Mouse (Mus musculus): ENCODE data around the gene Hes2.

Gene Hes2

DNA sequence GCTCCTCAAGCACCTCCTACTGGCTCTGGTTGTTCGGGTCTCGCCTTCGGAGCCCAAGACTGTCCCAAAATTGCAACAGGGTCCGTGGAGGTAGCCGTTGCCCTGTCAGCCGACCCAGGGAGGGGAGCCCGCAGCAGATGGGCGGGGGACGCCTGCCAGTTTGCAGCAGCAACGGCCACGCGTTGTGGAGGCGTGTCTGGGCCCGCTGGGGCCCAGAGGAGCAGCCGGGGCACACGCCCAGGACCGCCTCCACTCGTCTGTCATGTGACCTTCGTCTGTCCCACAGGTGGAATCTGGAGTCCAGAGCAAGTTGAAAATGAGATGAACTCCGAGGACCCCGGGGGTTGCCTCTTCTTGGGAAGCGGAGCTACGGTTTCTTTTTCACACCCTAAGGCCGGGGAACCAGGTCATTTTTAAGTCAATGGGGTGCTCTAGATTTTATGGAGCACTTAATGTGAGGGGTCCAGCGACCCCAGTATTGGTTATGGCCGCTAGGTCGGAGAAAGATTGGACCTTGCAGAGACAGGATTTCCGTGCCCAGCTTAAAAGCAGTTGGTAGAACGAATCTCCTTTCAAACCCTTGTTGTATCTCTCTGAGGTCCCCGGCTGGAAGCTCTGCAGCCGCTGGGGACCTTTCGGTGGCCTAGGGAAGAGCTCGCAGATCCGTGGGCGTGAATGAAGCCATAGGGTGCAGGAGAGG, at the start of gene Hes2:
Gene Hes2 (plus strand): TSS at position 283 of the 700 bp plus-strand sequence.
- no peak for DNase-seq

DNA sequence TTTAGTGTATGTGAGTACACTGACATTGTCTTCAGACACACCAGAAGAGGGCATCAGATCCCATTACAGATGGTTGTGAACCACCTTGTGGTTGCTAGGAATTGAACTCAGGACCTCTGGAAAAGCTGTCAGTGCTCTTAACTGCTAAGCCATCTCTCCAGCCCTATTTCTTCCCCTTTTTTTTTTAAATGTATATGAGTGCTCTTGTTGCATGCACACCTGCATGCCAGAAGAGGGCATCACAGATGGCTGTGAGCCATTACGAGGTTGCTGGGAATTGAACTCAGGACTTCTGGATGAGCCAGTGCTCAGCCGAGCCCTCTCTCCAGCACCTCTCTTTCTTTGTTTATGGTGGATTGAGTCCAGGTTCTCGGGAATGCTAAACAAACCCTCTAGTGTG, 49.2 kb upstream of the Hes2 start:
- DNase-seq: no peak

DNA sequence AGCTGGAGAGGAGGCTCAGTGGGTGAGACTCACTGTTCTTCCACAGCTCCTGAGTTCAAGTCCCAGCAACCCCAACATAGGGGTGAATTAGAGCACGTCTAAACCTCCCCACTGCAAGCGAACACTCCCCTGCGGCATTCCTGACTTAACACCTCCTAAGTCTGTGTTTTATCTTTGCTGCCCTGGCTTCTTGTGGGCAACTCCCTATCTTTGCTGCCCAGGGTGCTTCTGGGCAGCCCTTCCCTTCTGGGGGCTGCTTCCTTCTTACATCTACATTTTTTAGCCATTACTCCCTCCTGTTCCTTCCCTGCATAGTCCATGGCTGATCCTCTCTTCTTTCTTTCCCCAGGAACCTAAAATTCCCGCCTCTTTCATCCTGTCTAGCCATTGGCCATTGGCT, 48.0 kb upstream of the Hes2 start:
- DNase-seq: no peak

- no peak for DNase-seq
Observed at GRCm38 (mm10) chr4:152112329-152112728, 46.3 kb upstream of the Hes2 start.

GRCm38 (mm10) chr4:152114080-152114479, 44.6 kb upstream of the Hes2 start:
- no peak for DNase-seq

DNA sequence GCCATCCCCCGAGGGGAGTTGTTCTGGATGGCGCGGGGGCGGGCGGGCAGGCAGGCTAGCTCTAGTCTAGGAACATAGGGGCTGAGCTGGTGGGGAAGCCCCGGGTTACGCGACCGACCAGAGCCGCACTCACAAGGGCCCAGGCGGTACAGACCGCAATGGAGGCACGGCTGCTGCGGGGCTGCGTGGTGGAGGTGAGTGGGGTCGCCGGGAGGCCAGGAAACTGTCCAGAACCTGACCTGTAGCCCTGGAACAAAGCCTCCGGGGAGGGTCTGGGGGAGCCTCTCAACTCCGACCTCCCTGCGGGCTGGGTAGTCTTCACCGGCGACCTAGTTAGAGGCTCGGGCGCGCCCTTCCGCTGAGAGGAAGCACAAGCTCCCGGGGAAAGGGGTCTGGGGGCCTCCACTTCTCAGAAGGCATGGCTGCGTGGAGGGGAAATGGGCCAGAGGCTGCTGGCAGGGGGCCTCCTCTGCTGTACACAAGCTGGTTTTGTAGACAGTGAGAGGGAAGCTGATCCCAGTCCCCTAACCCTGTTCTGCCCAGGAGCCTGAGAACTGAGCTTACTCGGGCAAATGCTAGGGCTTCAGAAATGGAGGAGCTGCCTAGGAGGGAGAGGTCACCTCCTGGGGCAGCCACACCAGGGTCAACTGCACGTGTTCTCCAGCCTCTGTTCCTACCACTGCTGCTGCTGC, 42.6 kb upstream of the Hes2 start, which contains the start of gene Tnfrsf25:
Gene Tnfrsf25 (plus strand): TSS at position 14 of the 692 bp plus-strand sequence.
- no peak for DNase-seq

- DNase-seq: no peak
Observed at GRCm38 (mm10) chr4:152117538-152117937, 41.1 kb upstream of the Hes2 start.

GRCm38 (mm10) chr4:152119396-152120292, 39.0 kb upstream of the Hes2 start:
- peak; percentile 66 for DNase-seq

DNA sequence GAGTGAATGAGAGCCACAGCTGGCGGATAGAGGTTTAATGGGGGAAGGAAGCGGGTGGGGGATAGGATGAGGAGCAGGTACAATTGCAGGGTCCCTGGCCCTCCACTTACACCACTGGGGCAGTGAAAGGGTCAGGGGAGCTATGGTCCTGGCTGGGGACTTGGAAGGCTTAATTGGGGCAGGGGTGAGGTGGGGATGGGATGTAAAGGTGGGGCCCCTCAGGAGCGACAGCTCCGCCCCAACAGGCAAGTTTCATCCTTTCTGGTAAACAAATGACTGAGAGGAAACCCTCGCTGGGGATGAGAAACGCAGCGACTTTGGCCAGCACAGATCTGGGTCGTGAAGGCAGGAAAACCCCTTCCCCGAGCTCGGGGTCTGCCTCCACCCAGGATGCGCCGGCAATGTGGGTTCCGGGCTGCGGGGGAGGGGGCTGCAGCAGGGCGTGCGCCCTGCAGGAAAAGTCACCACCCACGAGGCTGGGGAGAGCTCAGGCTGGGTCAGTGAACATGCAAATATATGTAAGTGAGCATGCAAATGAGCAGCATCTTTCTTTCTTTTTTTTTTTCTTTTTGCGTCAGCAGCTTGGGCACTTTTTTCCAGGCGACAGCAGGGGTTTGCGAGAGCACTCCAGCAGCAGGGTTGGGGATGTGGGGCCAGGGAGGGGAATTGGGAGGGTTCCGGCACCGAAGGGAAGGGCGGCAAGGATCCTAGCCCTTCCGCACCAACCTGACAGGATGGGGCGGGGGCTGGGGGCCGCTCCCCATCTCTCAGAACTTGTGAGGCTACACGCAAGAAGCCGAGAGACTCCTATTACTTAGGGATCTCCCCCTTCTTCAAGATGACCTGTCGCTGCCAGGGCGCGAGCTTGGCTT, 38.1 kb upstream of the Hes2 start:
- no peak for DNase-seq

DNA sequence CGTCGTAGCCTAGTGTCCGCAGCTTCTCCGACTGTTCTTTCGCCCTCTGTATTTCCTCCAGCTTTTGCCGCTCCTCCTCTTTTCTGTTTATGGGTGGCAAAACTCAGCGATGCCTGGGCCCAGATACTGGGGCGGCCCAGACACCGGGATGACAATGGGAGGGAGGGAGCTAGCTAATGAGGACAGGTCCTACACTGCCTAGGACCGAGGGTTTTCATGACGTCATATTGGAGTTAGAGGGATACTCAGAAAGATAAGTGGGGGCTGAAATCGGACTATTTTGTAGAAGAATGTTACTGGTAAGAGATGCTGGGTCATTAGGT, 37.5 kb upstream of the Hes2 start:
- no peak for DNase-seq

DNA sequence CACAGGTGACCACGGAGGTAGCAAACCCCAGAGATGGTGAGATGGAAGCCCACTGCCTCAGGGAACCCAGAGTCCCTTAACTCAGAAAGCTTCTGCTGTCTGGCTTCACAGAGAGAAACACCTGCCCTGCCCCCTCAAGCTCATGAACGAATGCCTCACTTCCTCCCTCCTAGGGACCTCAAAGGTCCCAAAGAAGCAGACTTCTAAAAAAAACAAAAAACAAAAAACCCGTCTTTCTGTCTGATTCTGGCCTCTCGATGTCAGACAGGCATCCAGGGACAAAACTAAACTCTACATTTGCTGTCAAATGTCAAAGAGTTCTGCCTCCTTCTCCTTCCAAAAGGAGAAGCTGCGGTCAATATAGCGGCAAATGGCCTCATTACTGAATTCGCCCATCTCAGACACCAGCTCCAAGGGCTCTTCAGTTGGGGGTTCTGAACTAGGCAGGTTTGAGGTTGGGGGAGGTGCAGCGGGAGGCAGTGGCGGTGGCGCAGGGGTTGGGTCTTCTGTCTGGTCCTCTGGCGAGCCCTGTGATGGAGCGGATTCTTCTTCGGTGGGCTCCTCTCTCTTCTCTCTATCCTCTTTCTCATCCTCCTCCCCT, 34.2 kb upstream of the Hes2 start:
- no peak for DNase-seq

DNA sequence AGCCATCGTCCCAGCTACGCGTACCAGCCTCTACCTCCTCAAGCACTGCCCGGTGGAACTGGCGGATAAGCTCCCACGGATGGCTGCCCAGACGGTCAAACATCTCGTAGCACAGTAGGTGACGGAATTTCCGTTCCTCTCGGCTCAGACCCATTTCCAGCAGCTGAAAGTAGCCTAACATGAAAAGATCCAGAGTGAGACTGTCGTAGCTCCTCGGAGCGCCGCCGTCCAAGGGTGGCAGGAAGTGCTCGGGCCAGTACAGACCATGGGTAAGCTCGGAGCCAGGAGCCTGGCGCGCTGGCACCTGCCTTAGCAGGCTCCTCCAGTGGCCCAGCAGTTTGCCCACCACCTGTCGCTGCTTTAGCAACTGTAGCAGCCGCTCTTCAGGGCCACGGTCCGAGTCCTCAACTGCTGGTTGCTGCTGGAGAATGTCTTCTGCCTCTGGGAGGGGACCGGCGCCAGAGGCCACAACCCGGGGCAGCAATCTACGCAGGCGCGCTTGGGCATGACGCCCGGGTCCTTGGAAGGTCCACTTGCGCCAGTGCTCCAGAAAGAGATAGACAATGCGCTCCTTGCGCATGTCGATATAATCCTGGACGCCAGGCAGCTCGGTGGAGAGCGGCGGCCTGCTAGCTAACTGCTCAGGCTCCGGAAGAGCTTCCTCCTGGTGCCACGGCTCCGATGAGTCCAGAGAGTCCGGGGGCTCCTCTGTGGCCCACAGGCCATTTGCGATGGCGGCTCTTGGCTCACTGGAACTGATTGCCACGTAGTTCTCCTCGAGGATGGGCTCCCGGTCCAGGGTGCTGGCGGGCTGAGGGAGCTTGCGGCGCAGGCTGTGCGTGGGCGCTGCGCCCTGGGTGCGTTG, 33.3 kb upstream of the Hes2 start:
- no peak for DNase-seq

DNA sequence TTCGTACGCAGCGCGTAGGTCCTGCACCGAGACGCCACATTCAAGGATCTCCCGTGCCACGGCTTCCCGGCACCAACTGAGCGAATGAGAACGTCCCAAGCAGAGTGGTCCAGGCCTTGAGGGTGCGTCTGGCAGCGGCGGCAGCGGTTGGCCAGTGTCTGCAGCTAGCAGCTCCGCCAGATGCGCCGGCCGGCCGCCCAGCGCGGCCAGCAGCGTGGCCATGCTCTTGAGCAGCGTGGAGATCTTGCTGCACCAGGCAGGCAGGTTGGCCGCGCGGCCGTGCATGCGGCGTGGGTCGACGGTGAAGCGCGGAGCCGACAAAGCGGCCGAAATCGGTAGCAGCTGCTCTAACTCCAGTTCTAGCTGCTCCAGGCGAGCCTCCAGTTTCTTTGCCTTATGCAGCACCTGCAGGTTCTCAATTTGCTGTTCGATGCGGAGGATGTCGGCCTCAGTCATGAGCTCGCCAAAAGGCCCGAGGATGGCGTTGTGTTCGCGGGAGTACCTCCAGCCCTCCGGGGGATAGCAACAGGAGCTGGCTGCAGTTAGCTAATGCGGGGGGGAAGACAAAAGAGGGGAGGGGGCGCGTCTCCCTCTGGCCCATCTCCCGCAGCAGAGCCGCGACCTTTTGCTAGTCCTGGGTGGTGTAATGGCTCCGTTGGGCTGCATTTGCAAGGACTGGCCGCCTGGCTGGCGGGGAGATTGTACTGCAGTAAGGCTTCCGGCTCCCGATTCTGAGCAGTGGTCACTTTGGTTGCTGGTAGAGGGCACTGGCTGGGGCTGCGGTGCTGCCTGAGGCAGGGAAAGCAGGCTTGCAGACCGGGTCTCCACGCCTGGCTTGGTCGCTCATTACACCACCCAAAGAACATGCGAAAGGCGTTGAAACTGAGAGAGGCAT, 32.4 kb upstream of the Hes2 start:
- DNase-seq: no peak

DNA sequence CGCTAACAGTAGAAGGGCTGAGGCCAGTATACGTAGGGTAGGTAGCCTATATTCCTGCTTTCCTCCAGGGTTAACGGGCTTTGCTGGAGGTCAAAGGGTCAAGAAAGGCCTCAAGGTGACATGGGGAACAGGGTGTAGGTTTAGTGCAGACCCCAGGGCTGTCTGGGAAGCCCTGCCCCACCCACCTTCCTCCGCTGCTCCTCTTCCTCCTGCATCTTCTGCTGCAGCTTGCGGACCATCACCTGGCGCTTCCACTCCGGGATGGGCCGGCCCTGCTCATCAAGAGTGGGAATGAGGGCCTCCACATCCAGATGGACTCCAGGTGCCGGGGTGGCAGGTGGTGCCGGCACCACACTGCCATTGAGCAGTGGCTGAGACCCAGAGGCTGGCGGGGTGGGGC, 30.8 kb upstream of the Hes2 start:
- DNase-seq: no peak

DNA sequence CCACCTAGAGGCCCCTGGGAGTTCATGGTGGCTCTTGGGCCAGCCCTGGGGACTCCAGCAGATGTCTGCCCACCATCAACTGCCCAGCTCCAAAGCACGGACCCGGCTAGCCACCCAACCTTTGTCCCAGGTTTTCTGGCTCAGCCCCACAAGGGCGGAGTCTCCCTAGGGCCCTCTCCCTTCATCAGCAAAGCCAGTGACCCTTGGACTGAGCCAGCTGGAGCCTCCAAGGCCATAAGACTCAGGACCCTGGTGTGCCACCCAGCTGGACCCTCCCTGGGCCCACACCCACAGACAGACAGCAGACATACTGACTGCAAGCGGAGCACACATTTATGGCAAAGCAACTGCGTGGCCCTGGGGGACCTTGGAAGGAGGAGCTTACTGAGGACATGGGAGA, 29.9 kb upstream of the Hes2 start:
- no peak for DNase-seq

GRCm38 (mm10) chr4:152129395-152129930, 29.2 kb upstream of the Hes2 start:
- DNase-seq: no peak

DNA sequence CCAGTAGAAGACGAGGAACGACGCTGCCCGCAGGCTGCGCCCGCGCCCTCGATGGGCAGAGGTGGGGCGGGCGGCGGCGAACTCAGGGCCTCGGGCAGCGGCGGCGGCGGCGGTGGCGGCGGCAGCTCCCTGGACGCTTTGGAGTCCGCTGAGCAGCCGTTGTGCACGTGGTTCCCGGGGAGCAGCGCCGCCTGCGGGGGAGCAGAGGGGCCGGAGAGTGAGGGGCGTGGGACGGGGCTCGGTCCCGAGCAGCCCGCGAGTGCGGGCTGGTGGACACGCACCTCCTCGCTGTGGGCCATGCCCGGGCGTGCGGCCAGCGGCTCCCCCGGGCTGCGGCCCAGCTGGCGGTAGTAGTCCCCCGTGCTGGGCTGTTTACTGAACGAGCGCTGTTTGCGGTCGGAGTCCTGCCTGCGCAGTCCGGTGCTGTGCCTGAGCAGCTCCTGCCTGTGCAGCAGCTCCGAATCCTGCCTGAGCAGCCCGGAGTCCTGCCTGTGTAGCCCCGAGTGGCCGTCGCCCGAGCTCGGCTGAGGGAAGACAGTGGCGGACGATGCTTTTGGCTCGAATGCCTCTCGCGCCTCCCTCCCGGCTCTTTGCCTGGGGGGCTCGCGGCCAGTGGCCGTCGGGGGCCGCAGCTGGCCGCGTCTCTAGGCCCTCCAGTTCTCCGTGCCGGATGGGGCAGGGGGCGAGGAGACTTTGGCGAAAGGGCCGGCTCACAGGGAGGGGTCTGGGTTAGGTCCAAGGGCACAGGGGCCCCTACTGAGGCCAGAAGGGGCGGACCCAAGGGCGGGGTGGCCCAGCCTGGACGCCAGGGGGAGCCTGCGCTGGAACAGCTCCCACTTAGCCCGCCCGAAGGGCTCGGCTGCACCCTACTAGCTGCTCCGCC, 27.7 kb upstream of the Hes2 start:
- peak; percentile 55 for DNase-seq
